Mouse (Mus musculus) E14TG2a.4 (cell line): ENCODE measurements around the gene Elmo1.

Experiments used
- CTCF ChIP-seq: conservative IDR thresholded peaks from 2 replicates; pipeline ENCODE4 v1.5.1; 2014; ENCODE audit warnings: low read length
- NANOG ChIP-seq: IDR thresholded peaks from 2 replicates; pipeline ENCODE4 v1.6.1; 2014; ENCODE audit warnings: borderline replicate concordance, low read length, mixed read lengths

DNA sequence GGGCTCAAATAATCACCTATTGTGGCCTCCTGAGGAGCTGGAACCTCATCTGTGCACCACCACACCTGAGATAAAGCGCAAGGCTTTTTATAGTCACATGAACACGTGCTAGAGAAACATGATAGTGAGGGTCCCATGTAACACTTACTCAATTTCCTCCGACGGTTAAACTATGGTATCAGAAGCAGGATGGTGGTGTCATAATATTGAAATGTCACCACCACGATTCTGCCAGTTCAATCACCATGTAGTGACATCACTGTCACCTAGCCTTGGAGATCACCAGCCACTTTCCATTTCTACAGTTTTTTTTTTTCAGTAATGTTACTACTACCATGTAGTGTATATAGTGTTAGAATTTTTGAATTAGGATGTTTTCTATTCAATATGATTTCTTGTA lies 17.4 kb upstream of the Elmo1 start:
- TF ChIP-seq CTCF: no peak
- TF ChIP-seq NANOG: no peak
